Mouse (Mus musculus): ENCODE results near the gene Rad23b.
A peak's percentile ranks its signal among the peaks of the same experiment; 100 is the strongest.
"Not testable (repeated sequence)": the region's sequence is repeated elsewhere in the genome, so short reads cannot be mapped to it uniquely, and the experiment has no call there.

The Rad23b gene

DNA sequence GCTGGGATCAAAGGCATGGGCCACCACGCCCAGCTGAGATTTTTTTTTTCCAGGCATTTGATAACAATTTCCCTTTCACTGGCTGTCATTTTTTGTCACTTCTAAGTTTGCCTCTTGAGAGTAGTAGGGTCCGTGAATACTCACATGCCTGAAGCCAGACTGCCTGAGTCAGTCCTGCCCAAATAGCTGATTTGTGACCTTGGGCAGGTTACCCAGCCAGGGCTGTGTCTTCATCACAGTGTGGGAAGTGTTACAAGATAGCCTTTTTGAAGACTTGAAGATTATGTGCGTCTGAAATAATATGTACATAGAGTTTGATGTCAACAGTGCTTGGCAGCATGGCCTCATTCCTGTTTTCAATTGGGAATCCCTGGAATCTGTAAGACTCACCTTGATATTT lies 6.9 kb downstream of the Rad23b start:
- DNase-seq, result no peak

DNA sequence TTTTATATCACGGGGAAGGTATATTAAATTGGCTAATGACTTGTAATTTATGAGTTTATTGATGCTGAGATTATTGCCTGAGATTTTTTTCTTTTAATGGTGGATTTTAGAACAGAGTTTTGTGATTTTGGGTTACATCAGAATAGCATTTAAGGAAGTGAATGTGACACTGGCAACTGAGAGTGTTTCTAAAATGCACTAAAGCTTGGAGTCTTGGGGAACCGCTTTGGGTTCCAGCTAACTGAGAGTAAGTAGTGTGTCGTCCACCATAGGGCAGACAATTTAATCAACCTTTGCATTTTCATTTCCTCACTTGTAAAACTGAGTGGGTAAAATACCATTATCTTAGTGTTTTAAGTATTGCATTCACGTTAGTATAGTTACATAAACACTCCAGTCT lies 14.0 kb downstream of the Rad23b start:
- DNase-seq, result no peak

DNA sequence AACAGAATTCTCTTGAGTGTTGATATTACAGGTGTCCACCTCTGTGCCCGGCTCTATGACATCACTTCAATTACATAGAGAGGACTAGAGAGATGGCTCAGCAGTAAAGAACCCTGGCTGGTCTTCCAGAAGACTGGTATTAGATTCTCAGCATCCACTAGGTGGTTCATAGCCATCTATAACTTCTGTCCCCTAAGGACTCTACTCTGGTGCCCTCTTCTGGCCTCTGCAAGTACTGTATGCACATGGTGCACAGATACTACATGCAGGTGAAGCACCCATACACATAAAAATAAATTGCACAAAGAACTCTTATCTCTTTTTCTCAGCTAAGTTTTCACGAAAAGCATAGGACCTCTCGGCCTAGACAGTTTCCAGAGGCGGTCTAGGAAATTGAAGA lies 14.5 kb downstream of the Rad23b start:
- DNase-seq, result no peak

DNA sequence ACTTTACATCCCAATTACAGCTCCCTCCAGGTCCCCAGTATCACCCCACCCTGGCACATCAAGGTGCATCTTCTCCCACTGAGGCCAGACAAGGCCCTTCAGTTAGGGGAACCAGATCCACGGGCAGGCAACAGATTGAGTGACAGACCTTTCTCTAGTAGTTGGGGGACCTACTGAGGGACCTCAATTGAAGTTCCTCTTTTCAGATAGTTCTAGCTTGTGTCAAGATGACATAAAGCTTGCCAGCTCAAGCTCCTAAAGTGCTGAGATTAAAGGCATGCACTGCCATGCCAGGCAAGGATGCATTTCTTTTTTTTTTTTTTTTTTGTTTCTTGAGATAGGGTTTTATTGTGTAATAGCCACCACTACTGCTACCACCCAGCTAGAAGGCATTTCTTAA lies 16.2 kb downstream of the Rad23b start:
- DNase-seq, result no peak

DNA sequence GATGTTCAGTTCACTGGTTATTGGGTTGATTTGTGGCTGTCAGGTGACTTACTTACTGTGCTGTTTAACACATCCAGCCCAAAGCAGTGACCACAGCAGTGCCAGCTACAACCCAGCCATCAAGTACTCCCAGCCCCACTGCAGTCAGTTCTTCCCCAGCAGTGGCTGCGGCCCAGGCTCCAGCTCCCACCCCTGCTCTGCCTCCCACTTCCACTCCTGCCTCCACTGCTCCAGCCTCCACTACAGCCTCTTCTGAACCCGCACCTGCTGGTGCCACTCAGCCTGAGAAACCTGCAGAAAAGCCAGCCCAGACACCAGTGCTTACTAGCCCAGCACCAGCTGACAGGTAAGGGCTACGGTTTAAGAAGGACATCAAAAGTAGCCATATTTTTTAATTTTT lies 20.3 kb downstream of the Rad23b start:
- DNase-seq, result no peak

DNA sequence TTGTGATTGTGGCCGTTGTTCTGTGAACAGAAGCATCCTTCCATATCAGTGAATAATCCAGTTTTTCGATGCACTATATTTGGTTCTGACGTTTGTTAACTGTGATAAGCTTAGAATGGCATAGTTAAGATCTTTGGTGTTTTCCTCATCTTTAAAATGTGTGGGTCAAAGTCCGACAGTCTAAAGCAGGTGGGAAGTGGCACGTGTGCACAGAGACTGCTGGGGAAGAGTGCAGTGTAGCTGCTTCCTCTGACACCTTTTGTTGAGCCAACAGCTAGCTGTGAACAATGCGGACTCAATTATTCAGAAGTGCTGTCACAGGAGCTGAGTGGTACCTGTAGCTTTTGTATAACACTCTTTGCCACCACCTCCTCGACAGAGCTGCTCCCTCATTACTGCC lies 21.5 kb downstream of the Rad23b start:
- DNase-seq, result no peak

DNA sequence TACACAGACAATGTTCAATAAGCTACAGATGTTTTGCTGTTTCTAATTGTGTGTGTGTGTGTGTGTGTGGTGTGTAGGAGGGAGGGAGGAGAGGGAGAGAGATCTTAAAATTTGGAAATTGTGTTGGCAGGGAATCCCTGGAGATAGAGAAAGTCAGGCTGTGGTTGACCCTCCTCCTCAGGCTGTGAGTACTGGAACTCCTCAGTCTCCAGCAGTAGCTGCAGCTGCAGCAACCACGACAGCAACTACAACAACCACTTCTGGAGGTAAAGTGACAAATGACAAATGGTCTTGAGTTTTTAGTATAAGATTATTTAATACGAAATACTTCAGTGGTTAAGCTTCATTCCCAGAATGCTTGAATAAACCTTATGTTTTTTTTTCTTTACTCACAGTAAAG lies 32.5 kb downstream of the Rad23b start:
- no peak for DNase-seq

DNA sequence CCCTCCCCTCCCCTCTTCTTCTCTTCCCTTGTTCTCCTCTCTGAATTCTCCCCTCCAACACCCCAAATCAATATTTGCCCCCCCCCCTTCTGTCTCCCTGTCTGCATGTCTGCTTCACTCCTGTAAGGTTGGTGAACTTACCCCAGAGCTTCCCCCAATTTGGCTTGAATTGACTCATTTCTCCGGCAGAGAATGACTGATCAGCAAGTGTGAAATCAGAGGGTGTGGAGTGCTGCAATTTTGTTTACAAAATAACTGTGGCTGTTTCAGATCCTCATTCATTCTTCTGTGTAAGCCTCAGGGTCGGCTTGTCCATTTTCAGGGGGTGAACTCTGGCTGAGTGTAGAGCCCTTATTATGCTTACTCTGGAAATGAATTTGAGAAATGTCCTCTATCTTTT lies 36.9 kb downstream of the Rad23b start:
- DNase-seq, result no peak

DNA sequence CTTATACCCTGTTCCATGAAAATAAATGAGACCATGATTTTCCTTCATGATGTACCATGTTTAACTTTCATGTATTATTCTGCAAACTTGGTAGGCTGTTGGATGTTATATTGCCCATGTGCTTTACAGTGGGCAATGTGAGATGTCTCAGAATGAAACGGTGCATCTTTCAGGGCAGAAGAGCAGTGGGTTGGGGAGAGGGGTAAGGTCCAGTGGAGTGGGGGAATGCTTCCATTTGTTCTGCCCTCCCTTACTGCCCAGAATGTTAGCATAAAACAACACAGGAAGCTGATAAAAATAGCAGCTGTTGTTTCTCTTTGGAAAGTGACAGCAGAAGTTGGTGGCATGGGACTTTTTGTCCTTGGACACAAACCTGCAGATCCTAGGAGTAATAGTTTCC lies 41.6 kb downstream of the Rad23b start:
- no peak for DNase-seq

DNA sequence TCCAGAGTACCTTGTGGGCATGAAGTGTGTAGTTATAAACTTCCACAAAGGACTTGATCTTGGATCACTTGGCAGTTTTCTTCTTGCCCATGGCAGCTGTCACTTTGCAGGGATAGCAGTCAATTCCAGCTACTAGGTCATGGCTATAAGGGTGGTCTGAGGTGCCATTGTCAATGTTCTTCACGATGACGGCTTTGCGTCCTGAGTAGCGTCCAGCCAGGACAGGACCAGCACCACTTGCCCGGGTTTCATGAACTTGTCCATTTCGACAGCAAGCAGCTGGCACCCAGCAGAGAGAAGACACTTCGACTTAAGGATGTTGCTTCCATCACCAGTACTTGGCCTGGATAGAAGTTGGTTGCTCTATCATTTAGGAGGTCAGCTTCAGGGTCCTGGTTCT lies 42.6 kb downstream of the Rad23b start:
- no peak for DNase-seq

DNA sequence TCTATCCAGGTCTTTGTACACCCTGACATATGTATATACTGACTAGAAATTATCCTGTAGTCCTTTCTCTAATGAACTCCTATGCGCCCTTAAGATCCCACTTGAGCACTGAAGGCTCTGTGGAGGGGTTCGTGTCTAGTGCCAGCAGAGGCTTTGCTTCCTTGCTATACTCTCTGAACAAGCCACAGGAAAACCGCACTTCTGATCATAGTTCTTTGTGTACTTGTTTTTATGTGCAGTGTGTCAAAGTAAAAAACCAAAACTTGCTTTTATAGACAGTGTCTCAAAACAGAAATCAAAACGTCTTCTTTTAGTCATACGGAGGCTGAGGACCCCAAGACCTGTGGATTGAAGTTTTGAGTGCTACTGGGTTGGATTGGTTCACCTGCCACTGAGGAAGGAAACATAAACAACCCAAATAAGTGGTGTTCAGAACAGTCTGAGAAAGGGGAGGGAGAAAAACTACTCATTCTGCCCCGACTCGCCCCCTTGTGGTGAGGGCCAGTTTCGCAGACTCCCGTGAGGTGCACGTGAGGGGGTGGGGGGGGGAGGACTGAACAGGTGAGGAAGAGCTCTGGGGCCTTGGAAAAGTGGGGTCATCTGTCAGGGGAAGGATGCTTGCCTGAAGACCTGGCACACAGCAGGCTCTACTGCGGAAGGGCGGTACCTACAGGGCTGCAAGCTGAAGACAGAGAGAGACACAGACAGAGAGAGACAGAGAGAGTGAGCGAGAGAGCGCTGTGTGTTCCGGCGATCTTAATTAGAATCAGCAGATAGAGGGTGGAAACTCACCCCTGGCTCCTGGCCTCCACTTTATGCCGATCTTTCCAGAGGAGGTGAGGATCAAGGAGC lies 48.3 kb downstream of the Rad23b start:
- DNase-seq, result peak; percentile 28

DNA sequence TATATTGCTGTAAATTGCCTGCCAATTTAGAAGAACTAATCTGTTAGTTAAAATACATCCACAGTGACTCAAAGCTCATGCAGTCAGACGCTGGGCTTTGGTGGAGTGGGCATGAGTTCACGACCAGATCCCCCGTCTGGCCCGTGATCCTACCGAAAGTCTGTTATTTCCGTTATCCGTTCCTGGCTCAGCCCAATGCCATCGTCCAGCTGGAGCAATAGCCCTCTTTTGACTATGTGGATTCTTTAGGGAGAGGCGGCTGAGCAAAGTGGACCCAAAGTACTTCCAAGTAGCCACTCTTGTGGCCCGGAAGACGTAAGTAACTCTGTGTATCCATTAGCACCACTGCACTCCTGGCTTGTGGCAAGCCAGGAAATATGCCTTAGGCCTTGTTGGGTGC lies 49.1 kb downstream of the Rad23b start:
- no peak for DNase-seq

DNA sequence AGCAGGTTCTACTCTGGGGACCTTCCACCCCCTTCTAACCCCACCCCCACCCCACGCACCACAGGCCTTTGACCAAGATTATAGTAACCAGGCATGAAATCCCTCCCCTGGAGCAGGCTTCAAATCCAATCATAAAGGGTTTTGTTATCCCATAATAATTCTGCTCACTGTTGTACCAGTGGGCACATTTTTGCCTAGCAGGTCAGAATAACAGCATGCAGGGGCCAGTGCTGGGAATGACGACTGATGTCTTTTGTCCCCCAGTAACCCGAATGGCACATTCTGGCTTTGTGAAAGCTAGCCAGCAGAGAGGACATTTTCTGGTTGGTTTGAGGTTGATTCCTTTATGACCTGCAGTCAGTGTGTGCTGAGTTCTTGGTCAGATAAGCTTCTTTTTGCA lies 55.5 kb downstream of the Rad23b start:
- DNase-seq, result no peak

DNA sequence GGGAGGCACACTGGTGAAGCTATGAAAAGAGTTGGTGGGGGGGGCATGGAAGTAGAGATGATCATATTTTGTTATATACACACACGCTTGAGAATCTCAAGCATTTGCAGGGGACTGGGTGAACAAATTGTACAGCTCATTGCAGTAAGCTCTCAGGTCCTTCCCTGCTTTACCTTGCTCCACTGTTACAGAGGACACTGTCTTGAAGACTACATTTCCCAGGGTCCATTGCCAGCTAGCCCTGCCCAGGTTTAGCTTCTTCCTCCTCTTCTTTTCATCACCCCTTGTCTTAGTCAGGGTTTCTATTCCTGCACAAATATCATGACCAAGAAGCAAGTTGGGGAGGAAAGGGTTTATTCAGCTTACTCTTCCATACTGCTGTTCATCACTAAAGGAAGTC lies 56.7 kb downstream of the Rad23b start:
- DNase-seq, result no peak

DNA sequence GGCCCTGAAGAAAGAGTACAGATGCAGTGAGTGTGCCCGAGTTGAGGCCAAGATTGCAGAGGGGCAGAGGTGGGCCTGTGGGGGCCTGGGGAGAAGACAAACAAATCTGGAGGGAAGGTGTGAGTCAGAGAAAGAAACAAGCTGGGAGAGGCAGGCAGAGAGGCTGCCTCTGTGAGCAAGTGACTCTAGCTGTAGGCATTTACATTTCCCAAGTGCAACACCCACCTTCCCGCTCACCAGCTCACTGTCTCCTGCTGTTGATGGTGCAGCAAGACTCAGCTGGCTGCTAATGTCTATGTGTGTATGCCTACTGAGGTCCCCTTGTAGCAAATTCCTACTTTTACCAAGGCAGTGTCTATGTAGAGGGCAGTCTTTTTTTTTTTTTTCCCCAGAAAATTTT lies 58.2 kb downstream of the Rad23b start:
- peak; percentile 13 for DNase-seq

DNA sequence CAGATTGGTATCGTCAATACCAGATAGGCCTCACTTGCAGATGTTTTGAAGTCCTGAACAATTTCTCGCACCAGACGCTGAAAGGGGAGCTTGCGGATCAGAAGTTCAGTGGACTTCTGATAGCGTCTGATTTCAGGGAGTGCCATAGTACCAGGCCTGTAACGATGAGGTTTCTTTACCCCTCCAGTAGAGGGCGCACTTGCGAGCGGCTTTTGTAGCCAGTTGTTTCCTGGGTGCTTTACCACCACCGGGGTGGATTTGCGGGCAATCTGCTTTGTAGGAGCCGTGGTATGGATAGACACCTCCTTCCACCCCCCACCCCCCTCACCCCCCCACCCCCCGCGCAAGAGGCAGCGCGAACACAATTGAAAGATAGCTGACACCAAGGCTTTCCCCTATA lies 59.2 kb downstream of the Rad23b start:
- DNase-seq, result no peak

DNA sequence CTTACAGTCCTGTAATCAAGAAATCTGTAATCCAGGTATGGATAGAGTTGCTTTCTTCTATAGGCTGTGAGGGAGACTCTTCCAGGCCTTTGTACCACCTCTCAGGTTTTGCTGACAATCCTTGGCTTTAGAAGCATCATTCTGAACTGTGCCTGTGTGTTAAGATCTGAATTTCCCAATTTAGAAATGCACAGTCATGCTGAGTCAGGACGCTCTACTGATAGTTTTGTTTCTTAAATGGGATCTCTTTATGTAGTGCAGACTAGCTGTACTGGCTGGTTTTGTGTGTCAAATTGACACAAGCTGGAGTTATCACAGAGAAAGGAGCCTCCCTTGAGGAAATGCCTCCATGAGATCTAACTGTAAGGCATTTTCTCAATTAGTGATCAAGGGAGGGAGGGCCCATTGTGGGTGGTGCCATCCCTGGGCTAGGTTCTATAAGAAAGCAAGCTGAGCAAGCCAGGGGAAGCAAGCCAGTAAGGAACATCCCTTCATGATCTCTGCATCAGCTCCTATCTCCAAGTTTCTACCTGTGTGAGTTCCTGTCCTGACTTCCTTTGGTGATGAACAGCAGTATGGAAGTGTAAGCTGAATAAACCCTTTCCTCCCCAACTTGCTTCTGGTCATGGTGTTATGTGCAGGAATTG lies 59.9 kb downstream of the Rad23b start:
- DNase-seq, result not testable (repeated sequence)

DNA sequence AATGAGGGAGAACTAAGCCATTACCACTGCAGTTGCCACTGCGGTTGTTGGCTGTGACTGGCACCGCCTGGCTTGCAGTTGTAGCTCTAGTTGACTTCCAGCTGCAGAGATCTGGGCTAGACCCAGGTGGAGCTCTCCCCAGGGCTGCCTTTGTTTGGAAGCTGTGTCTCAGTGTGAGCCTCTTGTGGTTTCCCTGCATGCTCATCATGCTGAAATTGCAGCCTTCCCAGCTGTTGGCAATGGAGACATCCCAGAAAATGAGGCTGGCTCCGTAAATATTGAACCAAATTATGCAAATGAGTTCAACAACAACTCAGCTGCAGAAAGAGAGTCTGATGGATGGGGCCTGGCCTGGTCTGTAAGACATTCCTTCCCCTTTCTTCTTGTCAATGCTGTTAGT lies 66.0 kb downstream of the Rad23b start:
- DNase-seq, result peak; percentile 11

DNA sequence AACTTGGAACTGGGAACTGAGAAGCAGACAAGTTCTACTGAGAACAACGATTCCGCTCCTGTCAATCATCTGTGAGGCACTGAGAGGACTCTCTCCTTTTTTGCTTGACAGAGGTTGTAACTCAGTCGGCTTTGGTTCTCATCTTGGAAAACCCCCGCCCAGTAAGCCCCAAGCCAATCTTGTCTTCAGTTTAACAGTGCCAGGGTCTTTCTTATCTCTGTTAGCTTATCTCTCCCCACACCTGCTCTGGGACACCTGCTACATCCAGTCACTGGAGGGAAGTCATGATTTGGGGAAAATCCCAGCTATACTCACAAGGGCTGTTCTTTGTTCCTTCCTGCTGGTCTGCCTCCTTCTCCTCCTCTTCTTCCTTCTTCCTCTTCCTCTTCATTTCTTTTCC lies 76.4 kb downstream of the Rad23b start:
- DNase-seq, result no peak

Data from right cerebral cortex, postnatal 14 days (tissue).